8 mouse cellular contexts compared by ENCODE assay signal in genomic region chr2:180701053-180701766, GRCm38 (mm10). TPM values are rescaled to one million over a fixed set of nuclear protein-coding genes. Genes with fewer than 3 reads are reported as not detected.
DNase-seq lines count a peak whose midpoint lies in the region; ATAC-seq lines count a peak whose summit lies in the region.

No protein-coding gene starts in this region.

- peak overlapping the region; percentile 96 for H3K27ac ChIP-seq in limb, embryonic 12.5 days
- peak overlapping the region; percentile 80 for H3K27ac ChIP-seq in neural tube, embryonic 12.5 days

- peaks cover 31% of the 10 kb centered on the region for H3K4me1 ChIP-seq in limb, embryonic 12.5 days (replicated peaks)
- H3K4me1 ChIP-seq in neural tube, embryonic 12.5 days, result peaks cover 30% of the 10 kb centered on the region

- peak overlapping the region; percentile 76 for H3K4me2 ChIP-seq in limb, embryonic 12.5 days
- H3K4me2 ChIP-seq in neural tube, embryonic 12.5 days (replicated peaks), result peak overlapping the region; percentile 81

- no peak for DNase-seq in frontal cortex, postnatal 10 days (ENCODE audit: low spot score in 2 of 2)
- no peak for DNase-seq in T-cell, adult 2 months (ENCODE audit: low spot score)
- DNase-seq in left cerebral cortex, postnatal 25 days (ENCODE audit: low spot score in 2 of 2), result no peak

- 6% methylated on average over 26 of the region's 26 CpGs for WGBS in limb, embryonic 12.5 days
- 7% methylated on average over 26 of the region's 26 CpGs for WGBS in neural tube, embryonic 12.5 days

- peak overlapping the region; percentile 89 for H3K4me3 ChIP-seq in limb, embryonic 12.5 days (replicated peaks)
- H3K4me3 ChIP-seq in neural tube, embryonic 12.5 days, result peak overlapping the region; percentile 88

- no peaks in the 10 kb centered on the region for H3K9me3 ChIP-seq in limb, embryonic 12.5 days
- H3K9me3 ChIP-seq in neural tube, embryonic 12.5 days, result no peaks in the 10 kb centered on the region

- ATAC-seq in frontal cortex, adult (ENCODE audit: low TSS enrichment), result peak; percentile 5; the same call in 1 of the 2 replicates
- ATAC-seq in CD4-positive, CD25-positive, alpha-beta regulatory T cell, adult 4 months, result peak; percentile 14
- peak; percentile 51 for ATAC-seq in erythroid progenitor cell, adult 5-6 weeks (replicated peaks; ENCODE audit: low FRiP score, poor library complexity, severe bottlenecking)
- ATAC-seq in limb, embryonic 12.5 days (ENCODE audit: insufficient number of reproducible peaks, insufficient read depth, low FRiP score, low TSS enrichment, low read depth), result no peak
- peak; percentile 54 for ATAC-seq in neural tube, embryonic 12.5 days (ENCODE audit: low FRiP score, low read depth)

- peak overlapping the region; percentile 96 for H3K9ac ChIP-seq in limb, embryonic 12.5 days (replicated peaks)
- peak overlapping the region; percentile 93 for H3K9ac ChIP-seq in neural tube, embryonic 12.5 days

- intact Hi-C loops in left cerebral cortex, postnatal 25 days (cut with DNase I), result no loop called here

- peaks cover 5% of the 10 kb centered on the region for H3K36me3 ChIP-seq in limb, embryonic 12.5 days
- H3K36me3 ChIP-seq in neural tube, embryonic 12.5 days, result no peaks in the 10 kb centered on the region

- no peaks in the 10 kb centered on the region for H3K27me3 ChIP-seq in limb, embryonic 12.5 days
- no peaks in the 10 kb centered on the region for H3K27me3 ChIP-seq in neural tube, embryonic 12.5 days (replicated peaks)

RNA-seq across cellular contexts. Expression of gene Dido1, which starts 8.6 kb away (rescaled TPM):
- polyA plus RNA-seq in CD4-positive, CD25-positive, alpha-beta regulatory T cell, adult 4 months (2017; shearing (Covaris generic)), result 10 to 100 TPM; 49.7 to 73.1 TPM
- total RNA-seq in erythroid progenitor cell, adult 5-6 weeks (2015; ENCODE audit: low replicate concordance), result 63.4 and 66.2 TPM in 2 replicates
- total RNA-seq in erythroid progenitor cell, adult 5-6 weeks (2017; ENCODE audit: low replicate concordance), result 107 and 109 TPM in 2 replicates
- polyA plus RNA-seq in limb, embryonic 12.5 days (2016; fragmentation: Nextera tagmentation; extraction: Ambion mirVana), result 36.1 and 38.2 TPM in 2 replicates
- polyA plus RNA-seq in neural tube, embryonic 12.5 days (2016; fragmentation: Nextera tagmentation; extraction: Ambion mirVana), result 32.0 and 33.6 TPM in 2 replicates
- 10 to 100 TPM; 54.3 to 55.6 TPM for total RNA-seq in left cerebral cortex, postnatal 25 days (2021)

RNA-seq across cellular contexts. Expression of gene Gid8, which starts 8.7 kb away (rescaled TPM):
- polyA plus RNA-seq in CD4-positive, CD25-positive, alpha-beta regulatory T cell, adult 4 months (2017; shearing (Covaris generic)), result 10 to 100 TPM; 11.4 to 22.0 TPM
- 193 and 195 TPM in 2 replicates for total RNA-seq in erythroid progenitor cell, adult 5-6 weeks (2015; ENCODE audit: low replicate concordance)
- 276 and 301 TPM in 2 replicates for total RNA-seq in erythroid progenitor cell, adult 5-6 weeks (2017; ENCODE audit: low replicate concordance)
- polyA plus RNA-seq in limb, embryonic 12.5 days (2016; fragmentation: Nextera tagmentation; extraction: Ambion mirVana), result 60.7 and 60.9 TPM in 2 replicates
- polyA plus RNA-seq in neural tube, embryonic 12.5 days (2016; fragmentation: Nextera tagmentation; extraction: Ambion mirVana), result 53.8 and 56.8 TPM in 2 replicates
- 10 to 100 TPM; 62.4 to 64.9 TPM for total RNA-seq in left cerebral cortex, postnatal 25 days (2021)

RNA-seq across cellular contexts. Expression of gene Slc17a9, which starts 23.9 kb away (rescaled TPM):
- polyA plus RNA-seq in CD4-positive, CD25-positive, alpha-beta regulatory T cell, adult 4 months (2017; shearing (Covaris generic)), result 100 to 1,000 TPM in 1 of 2 experiments, 10 to 100 TPM in 1; 77.3 to 114 TPM
- total RNA-seq in erythroid progenitor cell, adult 5-6 weeks (2015; ENCODE audit: low replicate concordance), result 6.1 and 6.3 TPM in 2 replicates
- 0.38 and 2.6 TPM in 2 replicates for total RNA-seq in erythroid progenitor cell, adult 5-6 weeks (2017; ENCODE audit: low replicate concordance)
- 0.45 and 0.52 TPM in 2 replicates for polyA plus RNA-seq in limb, embryonic 12.5 days (2016; fragmentation: Nextera tagmentation; extraction: Ambion mirVana)
- polyA plus RNA-seq in neural tube, embryonic 12.5 days (2016; fragmentation: Nextera tagmentation; extraction: Ambion mirVana), result 0.43 and 0.52 TPM in 2 replicates
- under 1 TPM; 0.30 to 0.53 TPM for total RNA-seq in left cerebral cortex, postnatal 25 days (2021)

RNA-seq across cellular contexts. Expression of gene Tcfl5, which starts 58.7 kb away (rescaled TPM):
- under 1 TPM in 1 of 2 experiments, not detected in 1; 0.23 TPM for polyA plus RNA-seq in CD4-positive, CD25-positive, alpha-beta regulatory T cell, adult 4 months (2017; shearing (Covaris generic))
- not detected in 2 replicates for total RNA-seq in erythroid progenitor cell, adult 5-6 weeks (2015; ENCODE audit: low replicate concordance)
- not detected in 2 replicates for total RNA-seq in erythroid progenitor cell, adult 5-6 weeks (2017; ENCODE audit: low replicate concordance)
- polyA plus RNA-seq in limb, embryonic 12.5 days (2016; fragmentation: Nextera tagmentation; extraction: Ambion mirVana), result 0.30 and 0.47 TPM in 2 replicates
- polyA plus RNA-seq in neural tube, embryonic 12.5 days (2016; fragmentation: Nextera tagmentation; extraction: Ambion mirVana), result 0.23 and 0.55 TPM in 2 replicates
- total RNA-seq in left cerebral cortex, postnatal 25 days (2021), result 1 to 10 TPM; 1.5 to 1.7 TPM

Comparison
In these comparisons a context has a peak if more than half of its experiments do, and no peak if none do; other contexts are left out.
1. RNA of gene Slc17a9, which starts 23.9 kb away (polyA plus RNA-seq): 77.3 to 114 TPM in CD4-positive, CD25-positive, alpha-beta regulatory T cell, adult 4 months; 0.43 to 0.52 TPM in neural tube, embryonic 12.5 days and 0.45 to 0.52 TPM in limb, embryonic 12.5 days; every median in the first group is over 10 times any median in the second.